Mouse (Mus musculus) macrophage (primary cell): ENCODE measurements around the gene 4931409K22Rik. TPM values are rescaled to one million over a fixed set of nuclear protein-coding genes. Genes with fewer than 3 reads are reported as not detected.

ENCODE experiments used
- H3K27ac ChIP-seq: fragments of 350-480 bp; formaldehyde crosslinking; 2 replicates; pipeline ENCODE4 v1.9.0; 2021
- H3K36me3 ChIP-seq: fragments of 350-480 bp; formaldehyde crosslinking; 2 replicates; pipeline ENCODE4 v1.9.0; 2021; ENCODE audit errors: inconsistent target
- H3K4me3 ChIP-seq: fragments of 350-480 bp; formaldehyde crosslinking; 2 replicates; pipeline ENCODE4 v1.9.0; 2021; ENCODE audit errors: inconsistent target
- H3K79me2 ChIP-seq: fragments of 350-480 bp; formaldehyde crosslinking; 2 replicates; pipeline ENCODE4 v1.9.0; 2021; ENCODE audit errors: inconsistent target
- WGBS: methylation state at CpG from one replicate; pipeline ENCODE4 v1.1.7; 2026; ENCODE audit warnings: inconsistent platforms; ENCODE audit not compliant: missing documents; 5-methylcytosine and 5-hydroxymethylcytosine counted together
- polyA plus RNA-seq: library from polyadenylated mRNA; stranded (reverse); fragments of 250-400 nt; gene quantifications from 3 replicates; pipeline ENCODE4 v1.2.4, GENCODE M21; 2018; ENCODE audit warnings: inconsistent platforms

4931409K22Rik gene
- polyA plus RNA-seq, 1 experiment from 2014 or later: not detected

DNA sequence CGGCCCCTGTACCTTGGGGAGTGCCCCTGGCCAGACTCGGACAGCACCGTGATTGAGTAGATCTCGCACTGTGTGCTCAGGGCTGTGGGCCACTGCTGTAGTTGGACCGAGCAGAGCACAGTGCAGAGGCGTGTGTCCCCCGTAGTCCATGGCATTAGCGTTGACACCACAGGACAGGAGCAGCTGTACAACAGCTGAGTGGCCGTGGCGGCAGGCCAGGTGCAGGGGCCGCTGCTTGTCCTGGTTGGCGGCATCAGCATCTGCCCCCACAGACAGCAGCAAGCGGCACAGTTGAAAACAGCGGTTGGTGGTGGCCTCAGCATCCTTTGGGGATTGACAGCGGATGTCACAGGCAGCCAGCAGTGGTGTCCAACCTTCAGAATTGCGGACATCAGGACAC, 19.0 kb downstream of the 4931409K22Rik start:
- H3K79me2 ChIP-seq: no peaks in the 10 kb centered on the region
- H3K27ac ChIP-seq: no peak overlapping the region
- 90% methylated on average over 14 of the region's 16 CpGs for WGBS
- H3K36me3 ChIP-seq: no peaks in the 10 kb centered on the region
- no peak overlapping the region for H3K4me3 ChIP-seq

DNA sequence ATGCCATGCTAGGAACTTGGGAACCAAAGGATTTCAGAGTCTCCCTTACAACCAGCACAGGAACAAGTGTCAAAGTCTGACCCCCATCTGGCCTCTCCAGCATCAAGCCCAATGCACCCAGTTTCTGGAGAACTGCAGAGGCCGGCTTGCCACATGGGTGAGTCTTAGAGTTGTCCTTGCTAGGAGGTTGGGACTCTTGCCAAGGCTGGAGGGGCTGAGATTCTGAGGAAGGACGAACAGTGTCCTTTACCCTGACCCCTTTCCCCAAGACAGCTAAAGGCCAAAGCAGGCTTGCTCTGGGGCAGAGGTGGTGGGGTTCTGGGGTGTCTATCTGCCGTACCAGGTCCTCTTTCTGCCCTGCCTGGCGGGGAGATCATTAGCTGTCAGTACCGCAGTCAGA, 20.1 kb downstream of the 4931409K22Rik start:
- 91% methylated on average over 4 of the region's 5 CpGs for WGBS
- H3K4me3 ChIP-seq: no peak overlapping the region
- H3K79me2 ChIP-seq: no peaks in the 10 kb centered on the region

DNA sequence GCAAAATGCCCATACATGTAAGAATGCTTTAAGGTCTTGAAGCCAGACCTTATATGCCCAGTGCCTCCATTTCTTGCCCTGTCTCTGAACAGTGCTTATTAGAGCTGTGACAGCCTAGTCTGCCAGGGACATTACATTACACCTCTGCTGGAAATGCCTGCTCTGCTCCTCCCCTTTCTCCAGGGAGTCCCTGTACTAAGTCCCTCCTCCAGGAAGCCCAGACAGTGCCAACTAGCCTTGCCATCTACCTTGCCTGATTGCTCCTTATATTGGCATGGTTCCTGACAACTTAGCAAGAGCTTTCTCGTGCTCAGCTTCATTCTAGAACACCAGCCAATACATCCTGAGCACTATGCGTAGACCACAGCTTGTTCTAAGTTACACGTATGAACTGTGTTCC, 20.9 kb downstream of the 4931409K22Rik start:
- Histone ChIP-seq H3K36me3 (no peaks in the 10 kb centered on the region), H3K79me2 (no peaks in the 10 kb centered on the region), H3K4me3 (no peak overlapping the region), H3K27ac (no peak overlapping the region)
- 85% methylated on average over 3 of the region's 3 CpGs for WGBS

More for the DNA sequence above, 20.1 kb downstream of the 4931409K22Rik start:
- Histone ChIP-seq H3K36me3 (no peaks in the 10 kb centered on the region), H3K27ac (no peak overlapping the region)

DNA sequence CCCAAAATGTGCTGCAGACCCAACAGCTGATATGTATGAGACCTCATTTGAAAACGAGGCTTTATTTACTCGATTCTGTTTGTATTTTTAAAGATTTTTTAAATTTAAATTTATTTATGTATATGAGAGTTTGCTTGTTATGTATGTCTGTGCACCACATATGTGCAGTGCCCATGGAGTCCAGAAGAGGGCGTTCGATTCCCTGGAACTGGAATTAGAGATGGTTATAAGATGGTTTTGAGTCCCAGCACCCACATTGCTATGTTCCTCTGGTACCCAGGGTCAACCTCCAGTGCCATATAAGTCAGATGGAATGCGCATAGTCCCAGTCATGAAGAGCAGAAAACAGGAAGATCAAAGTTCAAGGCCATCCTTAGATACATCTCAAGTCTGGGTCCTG, 22.3 kb downstream of the 4931409K22Rik start:
- H3K79me2 ChIP-seq: no peaks in the 10 kb centered on the region
- no peak overlapping the region for H3K27ac ChIP-seq
- no peak overlapping the region for H3K4me3 ChIP-seq
- 66% methylated on average over 5 of the region's 5 CpGs for WGBS
- no peaks in the 10 kb centered on the region for H3K36me3 ChIP-seq

DNA sequence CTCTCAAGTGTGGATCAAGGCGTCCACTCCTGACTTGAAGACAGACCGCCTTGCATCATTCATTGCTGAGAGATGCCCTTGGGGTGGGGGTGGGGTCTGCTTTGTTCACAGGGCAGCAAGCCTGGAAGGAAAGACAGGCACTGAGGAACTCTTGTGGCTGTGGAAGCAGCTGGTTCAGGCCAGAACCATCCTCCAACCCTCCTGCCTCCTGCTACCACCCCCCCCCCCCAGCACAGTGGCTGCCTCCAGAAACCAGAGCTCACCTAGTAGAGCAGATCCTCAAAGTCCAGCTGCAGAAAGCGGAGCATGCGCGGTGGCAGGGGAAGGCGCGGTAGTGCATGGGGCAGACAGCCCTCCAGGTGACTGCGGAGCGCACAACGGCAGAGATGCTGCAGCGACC, 23.2 kb downstream of the 4931409K22Rik start:
- WGBS: 80% methylated on average over 11 of the region's 11 CpGs
- H3K79me2 ChIP-seq: no peaks in the 10 kb centered on the region
- H3K4me3 ChIP-seq: no peak overlapping the region
- H3K36me3 ChIP-seq: no peaks in the 10 kb centered on the region
- H3K27ac ChIP-seq: no peak overlapping the region

DNA sequence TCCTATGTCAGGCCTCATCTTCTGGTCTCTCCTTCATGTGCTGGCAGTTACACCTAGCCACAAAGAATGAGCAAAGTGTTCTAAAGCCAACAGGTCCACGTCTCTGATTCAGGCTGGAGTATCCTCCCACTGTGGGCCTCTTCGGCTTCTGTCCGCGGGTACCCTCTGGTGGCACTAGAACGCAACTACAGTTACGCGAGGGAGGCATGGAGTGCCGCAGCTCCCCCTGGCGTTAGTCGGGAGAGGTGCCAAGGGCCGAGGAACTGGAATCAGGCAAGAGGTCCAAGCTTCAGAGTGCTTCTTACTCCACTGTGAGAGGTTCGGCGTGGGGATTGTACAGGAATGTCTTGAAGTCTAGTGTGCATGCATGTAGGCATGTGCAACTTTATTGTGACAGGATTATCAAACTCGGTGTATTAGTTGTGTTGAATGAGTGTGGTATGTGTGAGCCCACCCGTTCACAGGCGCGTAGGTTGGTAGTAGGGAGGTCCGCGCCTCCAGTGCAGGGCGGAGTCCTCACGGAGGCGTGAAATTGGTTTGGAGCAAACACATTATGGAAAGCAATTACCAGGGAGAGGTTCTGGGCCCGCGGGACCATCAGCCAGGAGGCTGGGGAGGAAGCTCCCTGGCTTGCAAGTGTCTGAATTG, 26.4 kb downstream of the 4931409K22Rik start:
- H3K4me3 ChIP-seq: no peak overlapping the region
- no peaks in the 10 kb centered on the region for H3K36me3 ChIP-seq
- no peaks in the 10 kb centered on the region for H3K79me2 ChIP-seq
- 19% methylated on average over 24 of the region's 24 CpGs for WGBS
- H3K27ac ChIP-seq: no peak overlapping the region

DNA sequence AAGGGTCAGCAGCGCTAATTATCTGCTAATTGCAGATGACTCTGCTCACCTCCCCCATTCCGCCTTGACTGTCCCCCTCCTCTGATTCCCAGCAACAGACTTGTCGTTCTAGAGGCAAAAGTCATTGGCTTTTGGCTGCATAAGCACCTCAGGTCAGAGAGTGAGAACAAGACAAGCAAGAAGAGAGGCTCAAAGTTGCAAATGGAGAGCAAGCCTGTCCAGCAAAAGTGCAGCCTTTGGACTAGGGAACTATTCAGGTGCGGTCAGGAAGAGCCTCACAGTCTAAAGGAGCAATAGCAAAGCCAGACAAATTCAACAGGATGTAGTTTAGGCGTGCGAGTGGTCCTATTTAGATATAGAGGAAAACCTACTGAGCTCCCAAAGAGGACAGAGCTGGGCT, 28.8 kb downstream of the 4931409K22Rik start:
- Histone ChIP-seq H3K4me3 (no peak overlapping the region), H3K79me2 (no peaks in the 10 kb centered on the region), H3K36me3 (no peaks in the 10 kb centered on the region), H3K27ac (no peak overlapping the region)
- 32% methylated on average over 6 of the region's 6 CpGs for WGBS

DNA sequence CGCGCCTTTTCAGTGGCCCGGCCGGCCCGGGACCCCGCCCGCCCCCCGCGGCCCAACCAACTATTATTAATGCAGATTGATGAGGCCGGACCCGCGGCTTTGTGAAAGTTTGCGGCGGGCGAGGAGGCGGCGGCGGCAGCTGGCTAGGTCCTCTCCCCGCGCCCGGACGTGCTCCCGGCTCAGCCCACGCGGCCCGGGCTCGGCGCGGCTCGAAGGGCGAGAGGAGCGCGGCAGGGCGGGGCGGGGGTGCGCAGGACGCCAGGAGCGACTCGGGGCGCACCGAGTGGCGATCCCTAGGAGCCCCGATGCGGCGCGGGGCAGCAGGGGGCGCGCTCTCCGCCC, 29.7 kb downstream of the 4931409K22Rik start, which contains the start of gene Gbx1:
Gene Gbx1 (minus strand): TSS at position 314 of the 342 bp plus-strand sequence.
- 2% methylated on average over 42 of the region's 49 CpGs for WGBS

DNA sequence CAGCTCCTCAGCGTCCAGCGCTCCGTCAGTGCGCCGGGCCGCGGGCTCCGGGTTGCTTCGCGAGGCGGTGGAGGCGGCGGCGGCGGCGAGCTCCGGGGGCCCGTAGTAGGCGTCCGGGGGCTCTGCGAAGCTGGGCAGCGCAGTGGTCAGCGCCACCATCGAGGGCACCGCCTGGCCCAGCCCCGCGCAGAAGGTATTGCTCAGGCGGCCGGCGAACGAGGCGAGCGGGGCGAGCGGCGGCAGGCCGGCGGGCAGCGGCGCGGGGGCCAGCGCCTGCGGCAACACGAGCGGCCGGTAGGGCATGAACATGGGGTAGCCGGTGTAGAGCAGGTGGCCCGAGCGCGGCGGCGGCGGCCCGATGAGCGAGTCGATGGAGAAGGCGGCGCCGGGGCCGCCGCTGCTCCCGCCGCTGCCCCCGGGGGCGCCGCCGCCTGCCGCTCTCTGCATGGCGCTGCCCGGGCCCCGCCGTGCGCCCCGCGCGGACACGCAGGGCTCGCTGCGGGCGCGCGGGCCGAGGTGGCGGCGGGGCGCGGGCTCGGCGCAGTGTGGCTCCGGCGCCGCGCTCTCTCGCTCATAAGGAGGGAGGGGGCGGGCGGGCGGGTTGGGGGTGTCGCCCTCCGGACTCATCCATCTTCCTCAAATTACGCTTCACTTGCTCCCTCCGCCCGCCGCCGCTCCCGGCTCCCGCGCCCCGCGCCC, 30.3 kb downstream of the 4931409K22Rik start:
- under 1% methylated on average over 81 of the region's 109 CpGs for WGBS

More for the DNA sequence above, 29.7 kb downstream of the 4931409K22Rik start, which contains the start of gene Gbx1:
- no peak within 1 kb of the TSS for H3K4me3 ChIP-seq
- no peak within 1 kb of the TSS for H3K27ac ChIP-seq
- H3K36me3 ChIP-seq: no peaks in the 10 kb centered on the region
- no peaks in the 10 kb centered on the region for H3K79me2 ChIP-seq

DNA sequence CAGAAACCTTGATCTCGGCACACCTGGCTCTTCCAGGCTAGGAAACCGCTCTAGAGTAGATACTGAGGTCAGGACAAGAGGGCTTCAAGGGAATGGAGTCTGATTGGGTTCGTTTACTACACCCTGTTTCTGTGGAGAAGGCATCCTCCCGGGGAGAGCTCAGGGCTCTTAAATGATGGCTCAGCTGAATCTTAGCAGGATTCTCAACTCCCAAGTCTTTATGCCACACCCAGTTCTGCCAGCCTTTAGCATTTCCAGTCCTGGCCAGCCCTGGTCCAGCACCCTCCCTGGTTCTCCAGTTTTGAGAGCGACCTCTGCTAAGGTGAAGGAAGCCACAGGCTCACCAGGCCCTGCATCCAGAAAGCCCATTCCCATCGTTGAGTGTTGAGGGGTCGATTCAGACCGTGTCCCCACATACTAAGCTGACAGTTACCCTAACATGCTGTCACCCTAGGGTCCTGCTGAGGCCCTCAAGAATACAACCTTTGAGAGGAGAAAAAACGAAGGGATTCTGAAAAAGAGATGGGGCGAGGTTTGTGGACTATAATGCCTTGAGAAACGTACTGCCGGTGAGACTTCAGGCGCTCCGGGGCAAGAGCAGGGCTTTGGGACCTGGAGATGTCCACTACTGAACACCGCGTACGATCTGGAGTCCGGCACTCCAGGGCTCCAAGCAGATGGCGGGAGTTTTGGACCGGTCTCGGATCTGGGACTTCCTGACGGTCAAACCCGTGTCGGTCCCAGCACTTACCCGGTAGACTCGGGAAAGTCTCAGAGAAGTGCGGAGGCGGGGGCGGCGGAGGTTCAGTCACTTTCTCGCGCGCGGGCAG, 31.0 kb downstream of the 4931409K22Rik start:
- 8% methylated on average over 34 of the region's 34 CpGs for WGBS

More for the DNA sequence above, 30.3 kb downstream of the 4931409K22Rik start:
- Histone ChIP-seq H3K27ac (no peak overlapping the region), H3K4me3 (no peak overlapping the region), H3K79me2 (no peaks in the 10 kb centered on the region), H3K36me3 (no peaks in the 10 kb centered on the region)

DNA sequence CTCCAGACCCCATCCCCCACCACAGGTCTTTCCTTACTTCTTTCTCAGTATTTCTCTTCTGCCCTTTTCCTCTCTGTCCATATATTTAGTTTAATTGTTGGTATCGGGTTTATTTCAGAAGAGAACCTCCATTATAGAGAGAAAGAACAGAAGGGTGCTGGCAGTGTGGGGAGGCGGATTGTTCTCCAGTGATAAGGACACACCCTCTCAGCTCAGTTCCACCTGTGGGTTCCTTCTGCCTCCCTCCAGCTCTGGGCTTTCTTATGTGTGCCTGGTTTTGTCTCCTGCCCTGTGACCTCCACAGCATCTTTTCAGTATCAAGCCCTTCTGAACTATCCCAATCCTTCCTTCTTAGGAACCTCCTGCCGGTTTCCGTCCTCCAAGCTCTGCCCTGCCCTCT, 32.1 kb downstream of the 4931409K22Rik start:
- H3K27ac ChIP-seq: no peak overlapping the region
- H3K36me3 ChIP-seq: no peaks in the 10 kb centered on the region
- H3K79me2 ChIP-seq: no peaks in the 10 kb centered on the region
- WGBS: 17% methylated on average over 4 of the region's 4 CpGs
- H3K4me3 ChIP-seq: no peak overlapping the region

More for the DNA sequence above, 31.0 kb downstream of the 4931409K22Rik start:
- Histone ChIP-seq H3K27ac (no peak overlapping the region), H3K36me3 (no peaks in the 10 kb centered on the region), H3K4me3 (no peak overlapping the region), H3K79me2 (no peaks in the 10 kb centered on the region)

DNA sequence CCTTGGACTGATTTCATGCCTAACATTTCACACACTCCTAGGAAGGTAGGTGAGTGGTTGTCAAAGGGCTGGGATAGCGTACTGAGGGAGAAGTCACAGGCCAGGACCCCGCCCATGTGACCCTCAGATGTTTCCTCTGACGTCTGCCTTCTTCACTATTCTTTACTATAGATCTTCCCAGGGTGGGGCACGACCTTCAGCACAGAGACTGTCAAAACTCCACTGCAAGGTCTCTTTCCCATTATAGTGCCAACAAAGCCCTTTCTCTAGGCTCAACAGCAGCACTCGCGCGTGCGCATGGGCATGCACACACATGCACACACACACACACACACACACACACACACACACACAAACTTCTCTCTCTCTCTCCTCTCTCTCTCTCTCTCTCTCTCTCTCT, 32.8 kb downstream of the 4931409K22Rik start:
- WGBS: 65% methylated on average over 8 of the region's 8 CpGs
- Histone ChIP-seq H3K27ac (no peak overlapping the region), H3K36me3 (no peaks in the 10 kb centered on the region), H3K4me3 (no peak overlapping the region), H3K79me2 (no peaks in the 10 kb centered on the region)

DNA sequence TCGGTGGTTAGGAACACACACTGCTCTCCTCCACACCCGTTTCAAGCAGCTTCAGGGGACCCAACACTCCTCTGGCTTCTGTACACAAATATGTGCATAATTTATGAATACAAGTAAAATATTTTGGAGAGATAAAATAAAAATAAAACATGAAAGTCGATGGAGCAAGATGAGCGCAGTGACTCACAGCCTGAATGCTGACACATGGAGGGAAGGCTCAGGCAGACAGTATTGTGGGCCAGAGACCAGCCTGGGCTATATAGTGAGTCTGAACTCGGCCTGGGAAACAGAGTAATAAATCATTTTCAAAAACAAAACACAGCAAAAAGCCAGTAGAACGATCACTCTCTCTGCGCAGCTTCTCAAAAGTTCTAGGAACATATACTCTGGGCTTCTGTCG, 35.2 kb downstream of the 4931409K22Rik start:
- 55% methylated on average over 8 of the region's 8 CpGs for WGBS
- no peaks in the 10 kb centered on the region for H3K36me3 ChIP-seq
- H3K4me3 ChIP-seq: no peak overlapping the region
- no peaks in the 10 kb centered on the region for H3K79me2 ChIP-seq
- H3K27ac ChIP-seq: no peak overlapping the region

DNA sequence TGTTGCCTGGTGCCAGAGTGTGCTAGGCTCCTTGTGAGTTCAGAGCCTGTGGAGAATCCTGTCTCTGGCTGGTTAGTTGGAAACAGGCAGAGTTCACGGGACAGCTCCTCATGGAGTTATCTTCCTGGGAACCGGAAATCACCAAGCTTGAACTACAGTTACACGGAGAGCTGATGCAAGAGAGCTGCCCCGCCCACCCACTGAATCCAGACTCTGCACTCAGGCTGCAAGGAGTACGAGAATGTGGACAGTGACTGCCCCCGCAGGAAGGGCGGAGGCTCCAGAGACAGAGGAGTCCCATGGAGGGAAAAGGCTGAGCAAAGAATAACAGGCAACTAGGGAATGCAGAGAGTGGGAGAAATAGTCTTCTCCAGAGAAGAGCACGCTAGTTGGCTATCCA, 44.3 kb downstream of the 4931409K22Rik start:
- 64% methylated on average over 7 of the region's 8 CpGs for WGBS

DNA sequence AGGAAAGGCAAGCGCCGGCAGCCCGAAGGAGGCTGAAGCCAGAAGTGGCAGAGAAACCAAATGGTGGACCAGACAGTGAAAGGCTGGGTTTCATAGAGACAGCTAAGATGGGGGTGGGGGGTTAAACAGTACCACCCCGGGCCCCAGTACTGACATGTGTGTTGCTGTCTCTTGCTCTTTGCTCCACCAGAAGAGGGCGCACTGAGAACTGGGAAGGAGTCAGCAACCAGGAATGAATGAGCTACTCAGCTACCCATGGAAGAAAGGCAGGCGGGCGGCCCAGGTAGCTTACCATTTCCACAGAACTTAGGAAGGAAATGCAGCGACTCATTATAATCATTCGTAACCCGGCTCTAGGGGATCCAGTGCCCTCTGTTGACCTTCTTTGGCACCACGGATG, 46.0 kb downstream of the 4931409K22Rik start:
- Histone ChIP-seq H3K79me2 (no peaks in the 10 kb centered on the region), H3K27ac (no peak overlapping the region), H3K4me3 (no peak overlapping the region), H3K36me3 (no peaks in the 10 kb centered on the region)
- 55% methylated on average over 10 of the region's 11 CpGs for WGBS

More for the DNA sequence above, 44.3 kb downstream of the 4931409K22Rik start:
- no peak overlapping the region for H3K4me3 ChIP-seq
- H3K79me2 ChIP-seq: no peaks in the 10 kb centered on the region
- H3K36me3 ChIP-seq: no peaks in the 10 kb centered on the region
- no peak overlapping the region for H3K27ac ChIP-seq
